Mouse (Mus musculus): ENCODE results near the gene Emc6. TPM values are rescaled to one million over a fixed set of nuclear protein-coding genes. Genes with fewer than 3 reads are reported as not detected.

Gene Emc6
- total RNA-seq (2023), result 22.2 and 29.7 TPM in 2 replicates

GRCm38 (mm10) chr11:73176608-73177508 is at the start of gene Emc6, which contains the start of gene Tax1bp3:
Emc6 (minus strand) TSS chr11:73177037.
Tax1bp3 (plus strand) TSS chr11:73177083.

GRCm38 (mm10) chr11:73199230-73199712 is 22.4 kb upstream of the Emc6 start, which contains the start of gene Shpk:
Shpk (plus strand) TSS chr11:73199460.

DNA sequence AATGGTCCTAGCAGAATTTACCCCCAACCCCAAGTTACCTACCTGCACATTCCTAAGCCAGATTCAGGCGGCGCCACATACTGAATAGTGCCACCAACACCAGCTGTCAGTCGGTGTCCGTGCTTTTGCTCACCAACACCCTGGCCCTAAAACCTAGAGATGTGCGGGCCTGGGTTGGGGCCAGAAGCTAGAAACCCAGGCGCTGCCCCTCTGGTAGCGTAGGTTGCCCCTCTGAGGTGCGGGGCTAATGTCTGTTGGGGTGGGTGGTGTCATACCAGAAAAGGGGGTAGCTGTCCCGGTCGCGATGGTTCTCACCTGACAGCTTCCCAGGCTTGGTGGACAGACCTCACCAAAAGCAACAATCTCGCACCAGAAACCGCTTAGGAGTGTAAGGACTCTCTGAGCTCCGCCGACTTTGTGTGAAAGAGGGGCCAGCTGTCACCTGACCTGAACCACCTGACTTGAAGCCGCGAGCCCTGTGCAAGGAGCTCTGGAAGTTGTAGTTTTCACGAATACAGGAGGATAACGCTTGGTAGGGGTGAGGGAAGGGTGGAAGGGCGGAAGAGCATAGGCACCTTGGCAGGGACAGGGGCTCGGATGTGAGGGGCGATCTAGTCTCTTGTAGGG is 21.9 kb upstream of the Emc6 start, which contains the start of gene Ctns:
TSS of gene Ctns (minus strand) at position 440 of the 627 bp plus-strand sequence.

GRCm38 (mm10) chr11:73159957-73160810 is 16.7 kb downstream of the Emc6 start, which contains the start of gene P2rx5:
P2rx5 (plus strand) TSS chr11:73160421.

GRCm38 (mm10) chr11:73137591-73138501 is 39.0 kb downstream of the Emc6 start, which contains the start of gene Haspin:
Haspin (minus strand) TSS chr11:73138294.

Other genes starting within 250 kb of the Emc6 start
- gene Atp2a3, start 215.9 kb downstream of the Emc6 start, total RNA-seq (2023), result 274 and 342 TPM in 2 replicates
- 10.6 and 12.3 TPM in 2 replicates for gene P2rx1, start 177.9 kb downstream of the Emc6 start, total RNA-seq (2023)
- 13.9 and 22.1 TPM in 2 replicates for gene Camkk1, start 158.0 kb downstream of the Emc6 start, total RNA-seq (2023)
- gene Ncbp3, start 129.3 kb downstream of the Emc6 start, total RNA-seq (2023), result 23.2 and 25.4 TPM in 2 replicates
- 0.20 TPM in 1 of 2 replicates, not detected in the other for gene Itgae, start 86.5 kb downstream of the Emc6 start, total RNA-seq (2023)
- 6.6 and 6.9 TPM in 2 replicates for gene Haspin, start 38.7 kb downstream of the Emc6 start, total RNA-seq (2023)
- gene P2rx5, start 16.6 kb downstream of the Emc6 start, total RNA-seq (2023), result not detected in 2 replicates
- 10.4 and 14.8 TPM in 2 replicates for gene Tax1bp3, start within 50 bp of the Emc6 start, total RNA-seq (2023)
- gene Ctns, start 22.0 kb upstream of the Emc6 start, total RNA-seq (2023), result 24.8 and 27.1 TPM in 2 replicates
- 0.75 and 0.76 TPM in 2 replicates for gene Shpk, start 22.4 kb upstream of the Emc6 start, total RNA-seq (2023)
- gene Trpv1, start 57.3 kb upstream of the Emc6 start, total RNA-seq (2023), result not detected in 2 replicates
- gene Trpv3, start 90.4 kb upstream of the Emc6 start, total RNA-seq (2023), result not detected in 2 replicates
- gene Aspa, start 152.6 kb upstream of the Emc6 start, total RNA-seq (2023), result not detected in 2 replicates
- gene Gm49340, start 152.7 kb upstream of the Emc6 start, total RNA-seq (2023), result not detected in 2 replicates
- gene Spata22, start 152.7 kb upstream of the Emc6 start, total RNA-seq (2023), result not detected in 2 replicates
- gene Olfr20, start 173.7 kb upstream of the Emc6 start, total RNA-seq (2023), result not detected in 2 replicates
- not detected in 2 replicates for gene Olfr376, start 194.2 kb upstream of the Emc6 start, total RNA-seq (2023)
- gene Olfr1, start 222.6 kb upstream of the Emc6 start, total RNA-seq (2023), result not detected in 2 replicates

Data from neutrophil, adult 65 days (primary cell).